Mouse (Mus musculus): ENCODE results near the gene Ciapin1. TPM values are rescaled to one million over a fixed set of nuclear protein-coding genes. Genes with fewer than 3 reads are reported as not detected.

The Ciapin1 gene
- total RNA-seq, 1 experiment: 134 TPM

GRCm38 (mm10) chr8:94875871-94876150, 37.7 kb upstream of the Ciapin1 start:
- Histone ChIP-seq H3K4me3 (ENCODE audit: insufficient read depth in 1 of 2, low read depth in 1 of 2, low read length in 2 of 2, poor library complexity in 1 of 2, severe bottlenecking in 1 of 2) (peak overlapping the region; percentile 64 to 78), H3K27ac (ENCODE audit: insufficient read depth, low read depth, low read length, poor library complexity, severe bottlenecking) (no peak overlapping the region), H3K9ac (ENCODE audit: insufficient read depth, low read depth, low read length, poor library complexity, severe bottlenecking) (peak overlapping the region; percentile 39; the same call in 1 of the 2 replicates), H3K4me1 (ENCODE audit: control insufficient read depth in 2 of 2, insufficient read depth in 2 of 2, low read length in 2 of 2, poor library complexity in 1 of 2) (peaks cover 5 to 15% of the 10 kb centered on the region in 2 experiments; a peak in 2 of 4 replicates), H3K9me3 (ENCODE audit: control insufficient read depth, insufficient read depth, low read depth, low read length) (no peaks in the 10 kb centered on the region), H3K36me3 (ENCODE audit: control insufficient read depth, insufficient read depth, low read length, poor library complexity, severe bottlenecking) (no peaks in the 10 kb centered on the region)
- no peak for DNase-seq (ENCODE audit: low read depth, low spot score)
- TF ChIP-seq ZC3H11A (IDR thresholded peaks at IDR 0.05; ENCODE audit: borderline replicate concordance, low read depth, low read length) (no peak), ZNF384 (IDR thresholded peaks at IDR 0.05; ENCODE audit: low read depth, low read length) (no peak), HCFC1 (IDR thresholded peaks at IDR 0.05; ENCODE audit: borderline replicate concordance, insufficient read depth, low read length) (no peak), CHD2 (IDR thresholded peaks at IDR 0.05; ENCODE audit: low read depth, low read length) (no peak), MAFK (IDR thresholded peaks at IDR 0.05; ENCODE audit: insufficient read depth, low read depth, low read length) (no peak)
- in situ Hi-C loops (cut with MboI; ENCODE audit: low sequenced_read_pairs in 2 of 2, unreplicated experiment in 2 of 2): no loop called here

- Histone ChIP-seq H3K27ac (ENCODE audit: insufficient read depth, low read depth, low read length, poor library complexity, severe bottlenecking) (no peak overlapping the region), H3K4me3 (ENCODE audit: insufficient read depth in 1 of 2, low read depth in 1 of 2, low read length in 2 of 2, poor library complexity in 1 of 2, severe bottlenecking in 1 of 2) (peak overlapping the region; percentile 64 to 78), H3K9me3 (ENCODE audit: control insufficient read depth, insufficient read depth, low read depth, low read length) (no peaks in the 10 kb centered on the region), H3K9ac (ENCODE audit: insufficient read depth, low read depth, low read length, poor library complexity, severe bottlenecking) (peak overlapping the region; percentile 39; the same call in 1 of the 2 replicates), H3K4me1 (ENCODE audit: control insufficient read depth in 2 of 2, insufficient read depth in 2 of 2, low read length in 2 of 2, poor library complexity in 1 of 2) (peaks cover 5 to 20% of the 10 kb centered on the region in 2 experiments; a peak in 2 of 4 replicates), H3K36me3 (ENCODE audit: control insufficient read depth, insufficient read depth, low read length, poor library complexity, severe bottlenecking) (no peaks in the 10 kb centered on the region)
- no peak for TF ChIP-seq ZNF384 (IDR thresholded peaks at IDR 0.05; ENCODE audit: low read depth, low read length)
- TF ChIP-seq ZC3H11A (IDR thresholded peaks at IDR 0.05; ENCODE audit: borderline replicate concordance, low read depth, low read length): no peak
- TF ChIP-seq CHD2 (IDR thresholded peaks at IDR 0.05; ENCODE audit: low read depth, low read length): no peak
- no peak for TF ChIP-seq MAFK (IDR thresholded peaks at IDR 0.05; ENCODE audit: insufficient read depth, low read depth, low read length)
- no peak for DNase-seq (ENCODE audit: low read depth, low spot score)
- in situ Hi-C loops (cut with MboI; ENCODE audit: low sequenced_read_pairs in 2 of 2, unreplicated experiment in 2 of 2): no loop called here
Observed at GRCm38 (mm10) chr8:94875096-94875870, 37.1 kb upstream of the Ciapin1 start.

GRCm38 (mm10) chr8:94874358-94874757, 36.2 kb upstream of the Ciapin1 start:
- DNase-seq (ENCODE audit: low read depth, low spot score): peak; percentile 70
- TF ChIP-seq CHD2 (IDR thresholded peaks at IDR 0.05; ENCODE audit: low read depth, low read length) (no peak), MAFK (IDR thresholded peaks at IDR 0.05; ENCODE audit: insufficient read depth, low read depth, low read length) (no peak), HCFC1 (IDR thresholded peaks at IDR 0.05; ENCODE audit: borderline replicate concordance, insufficient read depth, low read length) (no peak), ZC3H11A (IDR thresholded peaks at IDR 0.05; ENCODE audit: borderline replicate concordance, low read depth, low read length) (0 out of 2 replicates have a peak, but pooled peaks have one; percentile 12)
- Histone ChIP-seq H3K4me1 (ENCODE audit: control insufficient read depth in 2 of 2, insufficient read depth in 2 of 2, low read length in 2 of 2, poor library complexity in 1 of 2) (peaks cover 5 to 20% of the 10 kb centered on the region in 2 experiments; a peak in 2 of 4 replicates), H3K36me3 (ENCODE audit: control insufficient read depth, insufficient read depth, low read length, poor library complexity, severe bottlenecking) (no peaks in the 10 kb centered on the region), H3K4me3 (ENCODE audit: insufficient read depth in 1 of 2, low read depth in 1 of 2, low read length in 2 of 2, poor library complexity in 1 of 2, severe bottlenecking in 1 of 2) (no peak overlapping the region), H3K9ac (ENCODE audit: insufficient read depth, low read depth, low read length, poor library complexity, severe bottlenecking) (no peak overlapping the region), H3K9me3 (ENCODE audit: control insufficient read depth, insufficient read depth, low read depth, low read length) (no peaks in the 10 kb centered on the region), H3K27ac (ENCODE audit: insufficient read depth, low read depth, low read length, poor library complexity, severe bottlenecking) (no peak overlapping the region)
- in situ Hi-C loops (cut with MboI; ENCODE audit: low sequenced_read_pairs in 2 of 2, unreplicated experiment in 2 of 2): no loop called here

- TF ChIP-seq HCFC1 (IDR thresholded peaks at IDR 0.05; ENCODE audit: borderline replicate concordance, insufficient read depth, low read length): no peak
- TF ChIP-seq MAFK (IDR thresholded peaks at IDR 0.05; ENCODE audit: insufficient read depth, low read depth, low read length): no peak
- TF ChIP-seq ZNF384 (IDR thresholded peaks at IDR 0.05; ENCODE audit: low read depth, low read length): no peak
- no peak for TF ChIP-seq ZC3H11A (IDR thresholded peaks at IDR 0.05; ENCODE audit: borderline replicate concordance, low read depth, low read length)
- TF ChIP-seq CHD2 (IDR thresholded peaks at IDR 0.05; ENCODE audit: low read depth, low read length): no peak
- Histone ChIP-seq H3K4me3 (ENCODE audit: insufficient read depth in 1 of 2, low read depth in 1 of 2, low read length in 2 of 2, poor library complexity in 1 of 2, severe bottlenecking in 1 of 2) (no peak overlapping the region), H3K36me3 (ENCODE audit: control insufficient read depth, insufficient read depth, low read length, poor library complexity, severe bottlenecking) (no peaks in the 10 kb centered on the region), H3K27ac (ENCODE audit: insufficient read depth, low read depth, low read length, poor library complexity, severe bottlenecking) (no peak overlapping the region), H3K9me3 (ENCODE audit: control insufficient read depth, insufficient read depth, low read depth, low read length) (no peaks in the 10 kb centered on the region), H3K4me1 (ENCODE audit: control insufficient read depth in 2 of 2, insufficient read depth in 2 of 2, low read length in 2 of 2, poor library complexity in 1 of 2) (peaks cover 5 to 20% of the 10 kb centered on the region in 2 experiments; a peak in 2 of 4 replicates), H3K9ac (ENCODE audit: insufficient read depth, low read depth, low read length, poor library complexity, severe bottlenecking) (no peak overlapping the region)
- DNase-seq (ENCODE audit: low read depth, low spot score): no peak
- in situ Hi-C loops (cut with MboI; ENCODE audit: low sequenced_read_pairs in 2 of 2, unreplicated experiment in 2 of 2): no loop called here
Observed at GRCm38 (mm10) chr8:94872576-94872975, 34.4 kb upstream of the Ciapin1 start.
